In the genomic region with DNA sequence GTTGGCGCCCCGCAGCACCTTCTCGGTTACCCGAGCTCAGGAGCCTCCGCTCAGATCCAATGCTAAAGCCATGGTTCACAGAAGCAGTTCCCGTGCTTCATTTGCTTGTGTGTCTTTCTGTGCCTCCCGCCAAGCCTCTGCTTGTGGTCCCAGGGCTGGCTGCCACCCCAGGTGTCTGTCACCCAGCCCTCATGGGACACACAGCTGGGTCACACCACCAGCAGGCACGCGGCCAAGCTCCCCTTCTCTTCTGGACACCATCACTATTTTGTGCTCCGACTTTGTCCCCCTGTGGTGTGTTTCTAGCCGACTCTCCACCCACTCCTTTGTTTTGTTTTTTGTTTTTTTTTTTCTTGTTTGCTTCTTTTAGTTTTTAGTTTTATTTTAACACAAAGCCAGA, we compare ENCODE assay signal across 29 mouse cellular contexts. TPM values are rescaled to one million over a fixed set of nuclear protein-coding genes. Genes with fewer than 3 reads are reported as not detected.
A peak's percentile ranks its signal among the peaks of the same experiment; 100 is the strongest.
DNase-seq lines count a peak whose midpoint lies in the region; ATAC-seq and TF ChIP-seq lines count a peak whose summit lies in the region.
"Had no signal": no experiment of that assay in that cellular context is flagged by ENCODE, and none has a peak within 500 bp of the region (broad histone marks: within the 10 kb centered on the region; RNA-seq: fewer than 3 reads in every experiment).

No protein-coding gene starts in this region.

- H3K4me3 ChIP-seq in heart, embryonic 16.5 days (ENCODE audit: low read length): no peak overlapping the region
- H3K4me3 ChIP-seq in heart, embryonic 10.5 days: no peak overlapping the region
- H3K4me3 ChIP-seq in intestine, postnatal 0 days (ENCODE audit: low read depth, low read length): no peak overlapping the region
- no peak overlapping the region for H3K4me3 ChIP-seq in intestine, embryonic 16.5 days (ENCODE audit: low read length)
- peak overlapping the region; percentile 29; the same call in 1 of the 2 replicates for H3K4me3 ChIP-seq in E14TG2a.4 (replicated peaks; ENCODE audit: low read length)
- H3K4me3 ChIP-seq: embryonic facial prominence, embryonic 10.5 days; embryonic facial prominence, embryonic 15.5 days; forebrain, embryonic 12.5 days; hindbrain, embryonic 15.5 days had no signal

- no peaks in the 10 kb centered on the region for H3K9me3 ChIP-seq in heart, embryonic 16.5 days (replicated peaks; ENCODE audit: control insufficient read depth, low read length)
- no peaks in the 10 kb centered on the region for H3K9me3 ChIP-seq in heart, embryonic 10.5 days
- no peaks in the 10 kb centered on the region for H3K9me3 ChIP-seq in intestine, postnatal 0 days (ENCODE audit: control insufficient read depth)
- H3K9me3 ChIP-seq in intestine, embryonic 16.5 days (ENCODE audit: control insufficient read depth, low read length): no peaks in the 10 kb centered on the region
- H3K9me3 ChIP-seq in E14TG2a.4 (ENCODE audit: low read length): no peaks in the 10 kb centered on the region
- H3K9me3 ChIP-seq: embryonic facial prominence, embryonic 10.5 days; embryonic facial prominence, embryonic 15.5 days; forebrain, embryonic 12.5 days; hindbrain, embryonic 15.5 days had no signal

- H3K4me1 ChIP-seq in heart, embryonic 16.5 days (ENCODE audit: control insufficient read depth, insufficient read depth, low read length): no peaks in the 10 kb centered on the region
- 0 out of 2 replicates have a peak, but pooled peaks cover 6% of the 10 kb centered on the region for H3K4me1 ChIP-seq in heart, embryonic 10.5 days
- H3K4me1 ChIP-seq in intestine, postnatal 0 days (replicated peaks; ENCODE audit: control insufficient read depth, insufficient read depth, low read length): no peaks in the 10 kb centered on the region
- H3K4me1 ChIP-seq in intestine, embryonic 16.5 days (ENCODE audit: control insufficient read depth, insufficient read depth, low read length): no peaks in the 10 kb centered on the region
- H3K4me1 ChIP-seq in E14TG2a.4 (replicated peaks; ENCODE audit: low read depth, low read length): peaks cover 66% of the 10 kb centered on the region
- H3K4me1 ChIP-seq: embryonic facial prominence, embryonic 15.5 days; forebrain, embryonic 12.5 days had no signal

- whole genome bisulfite sequencing in heart, embryonic 16.5 days: 68% methylated on average over 11 of the region's 11 CpGs
- 80% methylated on average over 11 of the region's 11 CpGs for WGBS in heart, embryonic 10.5 days
- 85% methylated on average over 11 of the region's 11 CpGs for WGBS in intestine, postnatal 0 days
- WGBS in intestine, embryonic 16.5 days: 85% methylated on average over 11 of the region's 11 CpGs

- H3K27ac ChIP-seq in heart, embryonic 16.5 days (ENCODE audit: low read length): 0 out of 2 replicates have a peak overlapping the region, but pooled peaks have one; percentile 25
- no peak overlapping the region for H3K27ac ChIP-seq in heart, embryonic 10.5 days
- peak overlapping the region; percentile 7 for H3K27ac ChIP-seq in intestine, postnatal 0 days (ENCODE audit: low read depth, low read length)
- H3K27ac ChIP-seq in intestine, embryonic 16.5 days (ENCODE audit: low read length): no peak overlapping the region
- H3K27ac ChIP-seq: embryonic facial prominence, embryonic 10.5 days; embryonic facial prominence, embryonic 15.5 days; forebrain, embryonic 12.5 days; hindbrain, embryonic 15.5 days; kidney, postnatal 0 days; liver, embryonic 14.5 days; macrophage had no signal

- ATAC-seq in heart, embryonic 16.5 days (replicated peaks; ENCODE audit: extremely low read depth, insufficient read depth, low FRiP score): no peak
- no peak for ATAC-seq in intestine, postnatal 0 days
- ATAC-seq in intestine, embryonic 16.5 days: no peak
- ATAC-seq: Patski had no signal

- H3K27me3 ChIP-seq in heart, embryonic 16.5 days (ENCODE audit: control insufficient read depth, insufficient read depth, low read length): no peaks in the 10 kb centered on the region
- no peaks in the 10 kb centered on the region for H3K27me3 ChIP-seq in heart, embryonic 10.5 days (ENCODE audit: insufficient read depth, poor library complexity, severe bottlenecking)
- H3K27me3 ChIP-seq in intestine, postnatal 0 days (replicated peaks; ENCODE audit: control insufficient read depth, insufficient read depth, low read length): no peaks in the 10 kb centered on the region
- H3K27me3 ChIP-seq in intestine, embryonic 16.5 days (replicated peaks; ENCODE audit: control insufficient read depth, insufficient read depth, low read length): no peaks in the 10 kb centered on the region
- no peaks in the 10 kb centered on the region for H3K27me3 ChIP-seq in E14TG2a.4 (ENCODE audit: insufficient read depth, low read length)
- H3K27me3 ChIP-seq: embryonic facial prominence, embryonic 15.5 days; forebrain, embryonic 12.5 days; hindbrain, embryonic 15.5 days; Patski had no signal

- no peak for TF ChIP-seq CTCF in intestine, postnatal 0 days (IDR thresholded peaks at IDR 0.05; ENCODE audit: low read depth)
- TF ChIP-seq CTCF in E14TG2a.4 (conservative IDR thresholded peaks at IDR 0.05; ENCODE audit: low read length): no peak

- peaks cover 25% of the 10 kb centered on the region for H3K36me3 ChIP-seq in heart, embryonic 16.5 days (ENCODE audit: control insufficient read depth, insufficient read depth)
- peaks cover 41% of the 10 kb centered on the region for H3K36me3 ChIP-seq in heart, embryonic 10.5 days
- peaks cover 79% of the 10 kb centered on the region for H3K36me3 ChIP-seq in intestine, postnatal 0 days (ENCODE audit: control insufficient read depth, insufficient read depth)
- peaks cover 4% of the 10 kb centered on the region; the same call in 1 of the 2 replicates for H3K36me3 ChIP-seq in intestine, embryonic 16.5 days (ENCODE audit: control insufficient read depth, insufficient read depth, low read length)
- H3K36me3 ChIP-seq in E14TG2a.4 (ENCODE audit: insufficient read depth, low read length): peaks cover 77% of the 10 kb centered on the region

- H3K4me2 ChIP-seq in heart, embryonic 16.5 days (ENCODE audit: low read depth, low read length): no peak overlapping the region
- no peak overlapping the region for H3K4me2 ChIP-seq in intestine, postnatal 0 days (replicated peaks; ENCODE audit: low read depth)
- no peak overlapping the region for H3K4me2 ChIP-seq in intestine, embryonic 16.5 days (ENCODE audit: low read depth, low read length)
- H3K4me2 ChIP-seq: embryonic facial prominence, embryonic 15.5 days; forebrain, embryonic 12.5 days; hindbrain, embryonic 15.5 days had no signal

- DNase-seq in cerebellum, adult 9-11 months: peak; percentile 10
- no peak for DNase-seq in cerebellum, adult 11-12 months
- DNase-seq in heart, embryonic 10.5 days (ENCODE audit: low spot score): no peak
- DNase-seq: adrenal gland, postnatal 10 days; cerebellum, adult 11 months; cerebellum, postnatal 25 days; gastrocnemius, postnatal 25 days; heart, adult 11 months; kidney, adult 8-10 months; kidney, postnatal 4 days; liver; lung, adult 2 months; midbrain, embryonic 14.5 days; right cerebral cortex, adult 18-20 months; spleen, adult 18-20 months; thymus, adult 2 months; thymus, postnatal 4 days had no signal

- no peak overlapping the region for H3K9ac ChIP-seq in heart, embryonic 16.5 days (ENCODE audit: low read length)
- no peak overlapping the region for H3K9ac ChIP-seq in intestine, postnatal 0 days (ENCODE audit: low read depth, low read length)
- no peak overlapping the region for H3K9ac ChIP-seq in intestine, embryonic 16.5 days (ENCODE audit: low read depth, low read length)
- H3K9ac ChIP-seq: embryonic facial prominence, embryonic 15.5 days; forebrain, embryonic 12.5 days; hindbrain, embryonic 15.5 days; liver, embryonic 14.5 days had no signal

RNA-seq across cellular contexts. Expression of a gene that starts 28.0 kb away (rescaled TPM):
- 0.35 and 0.64 TPM in 2 replicates for polyA plus RNA-seq in heart, embryonic 16.5 days (2015; fragmentation: Nextera tagmentation; extraction: Ambion mirVana)
- 11.2 and 12.5 TPM in 2 replicates for polyA plus RNA-seq in heart, embryonic 10.5 days (2016; fragmentation: Nextera tagmentation; extraction: Ambion mirVana)
- polyA plus RNA-seq in intestine, postnatal 0 days (2015; fragmentation: Nextera tagmentation; extraction: Ambion mirVana): 88.5 and 92.1 TPM in 2 replicates
- 65.7 and 70.7 TPM in 2 replicates for polyA plus RNA-seq in intestine, embryonic 16.5 days (2015; fragmentation: Nextera tagmentation; extraction: Ambion mirVana)
- polyA plus RNA-seq: macrophage, Patski had no signal

Comparison
In these comparisons a context has a peak if more than half of its experiments do, and no peak if none do; other contexts are left out.
1. H3K27ac ChIP-seq: peak in heart, embryonic 16.5 days (single experiment) and intestine, postnatal 0 days (single experiment); none in heart, embryonic 10.5 days (single experiment) and intestine, embryonic 16.5 days (single experiment).